Mouse (Mus musculus) MEL (cell line): Measurements from ENCODE around the gene Tmc6. TPM values are rescaled to one million over a fixed set of nuclear protein-coding genes. Genes with fewer than 3 reads are reported as not detected.

Source experiments
- DNase-seq: peaks from one replicate; pipeline ENCODE4 v3.0.0; 2011; ENCODE audit warnings: low read depth, low spot score
- H3K27ac ChIP-seq: 2 replicates; pipeline ENCODE4 v1.5.1; 2012; ENCODE audit warnings: low read depth, mild to moderate bottlenecking, control low read depth, low read length, moderate library complexity; ENCODE audit not compliant: control insufficient read depth
- H3K27me3 ChIP-seq, 2 experiments: fragments of 150-350 bp in 1 of 2; sonication (generic) in 1 of 2; 2 replicates each; pipeline ENCODE4 v1.6.1; 2012; ENCODE audit warnings: low read length in 2 of 2, mild to moderate bottlenecking in 2 of 2, improper control_type of control experiment in 1 of 2, moderate library complexity in 1 of 2; ENCODE audit not compliant: insufficient read depth in 2 of 2, control insufficient read depth in 1 of 2
- H3K36me3 ChIP-seq, 2 experiments: 2 replicates each; pipeline ENCODE4 v1.6.1; 2012 to 2014; ENCODE audit warnings: low read length in 2 of 2, improper control_type of control experiment in 1 of 2, inconsistent platforms in 1 of 2, mild to moderate bottlenecking in 1 of 2; ENCODE audit not compliant: insufficient read depth in 2 of 2, control insufficient read depth in 1 of 2
- H3K4me1 ChIP-seq, 2 experiments: fragments of 150-350 bp in 1 of 2; sonication (generic) in 1 of 2; 2 replicates each; pipeline ENCODE4 v1.6.1; 2012; ENCODE audit warnings: low read length in 2 of 2, improper control_type of control experiment in 1 of 2, mild to moderate bottlenecking in 1 of 2; ENCODE audit not compliant: insufficient read depth in 2 of 2, control insufficient read depth in 1 of 2
- H3K4me3 ChIP-seq, 2 experiments: fragments of 150-350 bp in 1 of 2; sonication (generic) in 1 of 2; 2 replicates each; pipeline ENCODE4 v1.5.1; 2012; ENCODE audit warnings: low read depth in 2 of 2, low read length in 2 of 2, mild to moderate bottlenecking in 2 of 2, moderate library complexity in 2 of 2, control low read depth in 1 of 2, improper control_type of control experiment in 1 of 2; ENCODE audit not compliant: control insufficient read depth in 1 of 2, insufficient read depth in 1 of 2
- H3K79me2 ChIP-seq: 2 replicates; pipeline ENCODE4 v1.6.1; 2012; ENCODE audit warnings: mild to moderate bottlenecking, low read length, moderate library complexity; ENCODE audit not compliant: control insufficient read depth, poor library complexity, insufficient read depth
- H3K9ac ChIP-seq: 2 replicates; pipeline ENCODE4 v1.6.1; 2012; ENCODE audit warnings: low read depth, mild to moderate bottlenecking, control low read depth, low read length, moderate library complexity; ENCODE audit not compliant: control insufficient read depth, poor library complexity, severe bottlenecking
- H3K9me3 ChIP-seq: fragments of 150-350 bp; sonication (generic); replicated peaks from 2 replicates; pipeline ENCODE4 v1.6.1; 2012; ENCODE audit warnings: mild to moderate bottlenecking, low read length, improper control_type of control experiment, moderate library complexity; ENCODE audit not compliant: insufficient read depth
- BHLHE40 ChIP-seq: IDR thresholded peaks from 2 replicates; pipeline ENCODE4 v1.6.1; 2012; ENCODE audit warnings: low read depth, mild to moderate bottlenecking, inconsistent platforms, low read length, improper control_type of control experiment, borderline replicate concordance
- CHD1 ChIP-seq: IDR thresholded peaks from 2 replicates; pipeline ENCODE4 v1.6.1; 2012; ENCODE audit warnings: low read depth, mild to moderate bottlenecking, inconsistent platforms, low read length, improper control_type of control experiment
- CTCF ChIP-seq, 3 experiments: IDR thresholded peaks in 2 of 3; conservative IDR thresholded peaks in 1 of 3; 2 replicates each; pipeline ENCODE4 v1.5.1; 2011 to 2012; ENCODE audit warnings: low read length in 3 of 3, low read depth in 2 of 3, mild to moderate bottlenecking in 2 of 3, improper control_type of control experiment in 1 of 3, inconsistent platforms in 1 of 3, mixed read lengths in 1 of 3, moderate library complexity in 1 of 3; ENCODE audit not compliant: control insufficient read depth in 1 of 3, insufficient read depth in 1 of 3, poor library complexity in 1 of 3, severe bottlenecking in 1 of 3
- ELF1 ChIP-seq: IDR thresholded peaks from 2 replicates; pipeline ENCODE4 v1.6.1; 2014; ENCODE audit warnings: low read depth, mild to moderate bottlenecking, inconsistent platforms, low read length, improper control_type of control experiment, moderate library complexity
- GATA1 ChIP-seq: IDR thresholded peaks from 2 replicates; pipeline ENCODE4 v1.6.1; 2011; ENCODE audit warnings: low read depth, low read length, improper control_type of control experiment
- JUND ChIP-seq: IDR thresholded peaks from 2 replicates; pipeline ENCODE4 v1.6.1; 2011; ENCODE audit warnings: low read depth, mild to moderate bottlenecking, improper control_type of control experiment, low read length
- KAT2A ChIP-seq: conservative IDR thresholded peaks from 2 replicates; pipeline ENCODE4 v1.6.1; 2012; ENCODE audit warnings: low read depth, low read length, improper control_type of control experiment, inconsistent platforms
- MAFK ChIP-seq: IDR thresholded peaks from 2 replicates; pipeline ENCODE4 v1.6.1; 2011; ENCODE audit warnings: low read depth, mild to moderate bottlenecking, low read length, improper control_type of control experiment, borderline replicate concordance
- MAX ChIP-seq: IDR thresholded peaks from 2 replicates; pipeline ENCODE4 v1.6.1; 2011; ENCODE audit warnings: low read length, improper control_type of control experiment
- MYB ChIP-seq: IDR thresholded peaks from 2 replicates; pipeline ENCODE4 v1.6.1; 2011; ENCODE audit warnings: mild to moderate bottlenecking, low read depth, low read length, improper control_type of control experiment
- MYC ChIP-seq: IDR thresholded peaks from 2 replicates; pipeline ENCODE4 v1.6.1; 2011; ENCODE audit warnings: low read depth, mild to moderate bottlenecking, low read length, improper control_type of control experiment, moderate library complexity
- NELFE ChIP-seq: IDR thresholded peaks from 2 replicates; pipeline ENCODE4 v1.6.1; 2011; ENCODE audit warnings: low read depth, low read length, improper control_type of control experiment
- POLR2AphosphoS5 ChIP-seq: IDR thresholded peaks from 2 replicates; pipeline ENCODE4 v1.6.1; 2012; ENCODE audit warnings: low read depth, borderline replicate concordance, mild to moderate bottlenecking, inconsistent platforms, low read length, moderate library complexity, mixed read lengths
- TAL1 ChIP-seq: IDR thresholded peaks from 2 replicates; pipeline ENCODE4 v1.6.1; 2012; ENCODE audit warnings: mild to moderate bottlenecking, inconsistent platforms, low read length, moderate library complexity, mixed read lengths
- TCF12 ChIP-seq: IDR thresholded peaks from 2 replicates; pipeline ENCODE4 v1.6.1; 2014; ENCODE audit warnings: low read depth, mild to moderate bottlenecking, inconsistent platforms, low read length, improper control_type of control experiment, moderate library complexity
- UBTF ChIP-seq: IDR thresholded peaks from 2 replicates; pipeline ENCODE4 v1.6.1; 2012; ENCODE audit warnings: low read depth, mild to moderate bottlenecking, inconsistent platforms, low read length, improper control_type of control experiment, moderate library complexity, borderline replicate concordance; ENCODE audit not compliant: insufficient read depth
- USF2 ChIP-seq, 2 experiments: IDR thresholded peaks; 2 replicates each; pipeline ENCODE4 v1.6.1; 2011 to 2012; ENCODE audit warnings: improper control_type of control experiment in 2 of 2, low read length in 2 of 2, borderline replicate concordance in 1 of 2, inconsistent platforms in 1 of 2, low read depth in 1 of 2, mild to moderate bottlenecking in 1 of 2; ENCODE audit not compliant: insufficient read depth in 1 of 2
- ZC3H11A ChIP-seq: IDR thresholded peaks from 2 replicates; pipeline ENCODE4 v1.6.1; 2012; ENCODE audit warnings: low read depth, mild to moderate bottlenecking, inconsistent platforms, low read length, improper control_type of control experiment
- polyA plus RNA-seq, 2 experiments: library from polyadenylated mRNA; stranded (reverse) in 1 of 2; unstranded in 1 of 2; fragments of >175 nt in 1 of 2; fragments of >200 nt in 1 of 2; gene quantifications; 2 replicates each; pipeline versions ENCODE4 v1.2.1 to v1.2.4; 2012; ENCODE audit warnings: low replicate concordance in 2 of 2, low read depth in 1 of 2; ENCODE audit not compliant: insufficient read length in 2 of 2, insufficient read depth in 1 of 2, missing spikeins in 1 of 2
- total RNA-seq: library from RNA; depleted of rRNA; stranded (reverse); fragments of 300-350 nt; gene quantifications from 2 replicates; pipeline ENCODE4 v1.2.3, GENCODE M21; 2012

The Tmc6 gene
- total and polyA plus RNA-seq, 3 experiments, result 48.8 to 61.2 TPM; not detected in 1

DNA sequence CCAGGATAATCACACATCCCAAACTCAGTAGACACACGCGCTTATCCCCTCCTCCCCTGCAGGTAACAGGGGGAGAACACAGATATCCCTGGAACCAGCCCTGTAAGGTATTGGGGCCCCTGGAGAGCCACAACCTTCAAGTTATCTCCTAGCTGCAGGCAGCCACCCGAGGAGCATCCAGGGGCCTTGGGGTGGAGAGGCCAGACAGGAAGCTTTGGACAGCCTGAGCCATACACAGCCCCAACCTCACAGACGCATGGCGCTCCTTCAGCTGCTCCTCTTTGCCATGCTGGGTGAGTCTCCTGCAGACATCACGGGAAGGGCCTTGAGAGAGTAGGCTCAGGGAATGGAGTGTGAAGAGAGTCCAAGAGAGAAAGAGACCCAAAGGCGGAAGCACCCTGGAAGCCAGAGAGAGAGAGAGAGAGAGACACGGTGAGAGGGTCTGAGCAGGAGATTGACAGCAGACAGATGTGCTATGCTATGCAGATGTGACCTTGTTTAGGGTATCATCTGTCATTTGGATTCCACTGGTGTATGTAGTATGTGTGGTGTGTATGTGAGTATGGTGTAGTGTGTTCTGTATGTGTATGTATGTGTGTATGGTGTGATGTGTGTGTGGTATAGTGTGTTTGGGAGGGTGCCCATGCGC, 15.6 kb upstream of the Tmc6 start, which contains the start of gene 6030468B19Rik (continued):
- TF ChIP-seq KAT2A (no peak), TCF12 (peak; percentile 70), TAL1 (peak; percentile 84), USF2 (IDR thresholded peaks at IDR 0.05; ENCODE audit: borderline replicate concordance in 1 of 2, insufficient read depth in 1 of 2, low read depth in 1 of 2, low read length in 2 of 2) (no peak), MYC (peak; percentile 82; the same call in 1 of the 2 replicates), UBTF (no peak), BHLHE40 (no peak), GATA1 (peak; percentile 41), POLR2AphosphoS5 (peak; percentile 52; the same call in 1 of the 2 replicates), MAFK (no peak), MAX (peak; percentile 68; the same call in 1 of the 2 replicates), ZC3H11A (no peak), MYB (no peak), JUND (no peak), CTCF (IDR thresholded peaks at IDR 0.05 in 2 of 3, conservative IDR thresholded peaks at IDR 0.05 in 1 of 3; ENCODE audit: control insufficient read depth in 1 of 3, insufficient read depth in 1 of 3, low read depth in 2 of 3, low read length in 3 of 3, poor library complexity in 1 of 3, severe bottlenecking in 1 of 3) (no peak), NELFE (peak; percentile 39)

DNA sequence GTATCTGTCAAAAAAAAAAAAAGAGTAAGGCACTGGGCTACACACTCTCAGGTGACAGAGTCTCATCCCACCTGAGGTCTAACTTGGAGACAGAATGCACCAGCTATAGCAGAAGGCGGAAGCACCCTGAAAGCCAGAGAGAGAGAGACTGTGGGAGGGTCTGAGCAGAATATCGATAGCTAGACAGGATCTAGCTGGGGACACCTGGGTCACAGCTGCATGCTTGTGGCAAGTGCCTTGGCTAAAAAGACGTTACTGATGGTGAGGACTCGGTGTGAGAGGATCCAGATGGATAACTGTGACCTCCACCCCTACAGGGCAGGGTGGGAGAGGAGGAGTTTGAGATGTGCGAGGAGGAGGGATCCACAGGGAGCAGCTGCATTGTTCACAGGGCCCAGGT, 15.0 kb upstream of the Tmc6 start:
- Histone ChIP-seq H3K27me3 (no peaks in the 10 kb centered on the region), H3K9me3 (no peaks in the 10 kb centered on the region), H3K36me3 (peaks cover 0 to 20% of the 10 kb centered on the region in 2 experiments; a peak in 2 of 4 replicates), H3K79me2 (no peaks in the 10 kb centered on the region), H3K4me3 (no peak overlapping the region), H3K27ac (0 out of 2 replicates have a peak overlapping the region, but pooled peaks have one; percentile 37), H3K4me1 (peaks cover 11 to 27% of the 10 kb centered on the region in 2 experiments), H3K9ac (no peak overlapping the region; the same call in 1 of the 2 replicates)
- no peak for DNase-seq
- no peak for TF ChIP-seq ELF1
- TF ChIP-seq POLR2AphosphoS5, result no peak
- TF ChIP-seq TAL1, result no peak
- TF ChIP-seq CHD1, result no peak
